19 mouse cellular contexts compared by ENCODE assay signal in the genomic region with DNA sequence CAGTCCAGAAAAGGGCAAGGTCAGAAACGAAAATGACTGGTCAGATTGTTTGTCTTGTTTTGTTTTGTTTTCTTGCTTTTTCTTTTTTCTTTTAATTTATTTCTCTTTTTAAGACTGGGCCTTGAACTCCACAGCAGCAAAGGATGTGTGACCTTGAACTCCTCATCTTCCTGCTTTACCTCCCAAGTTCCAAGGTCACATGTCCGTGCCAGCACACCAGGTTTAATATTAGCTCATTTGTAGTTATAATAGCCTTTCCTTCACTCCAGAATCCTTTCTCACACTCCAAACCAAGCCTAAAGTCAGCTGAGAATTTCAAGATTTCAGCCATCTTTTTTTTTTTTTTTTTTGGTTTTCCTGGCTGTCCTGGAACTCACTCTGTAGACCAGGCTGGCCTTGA. TPM values are rescaled to one million over a fixed set of nuclear protein-coding genes. Genes with fewer than 3 reads are reported as not detected.
A peak's percentile ranks its signal among the peaks of the same experiment; 100 is the strongest.
DNase-seq lines count a peak whose midpoint lies in the region; ATAC-seq and TF ChIP-seq lines count a peak whose summit lies in the region.
"Had no signal": no experiment of that assay in that cellular context is flagged by ENCODE, and none has a peak within 500 bp of the region (broad histone marks: within the 10 kb centered on the region; RNA-seq: fewer than 3 reads in every experiment).

No protein-coding gene starts in this region.

- no peak overlapping the region for H3K4me3 ChIP-seq in kidney, adult 2 months (ENCODE audit: insufficient read depth, low read depth, low read length)
- H3K4me3 ChIP-seq in kidney, embryonic 14.5 days (ENCODE audit: low read length), result no peak overlapping the region

- no peaks in the 10 kb centered on the region for H3K27me3 ChIP-seq in kidney, adult 2 months (replicated peaks; ENCODE audit: control insufficient read depth, insufficient read depth, low read length)
- H3K27me3 ChIP-seq in kidney, embryonic 14.5 days (ENCODE audit: control insufficient read depth, insufficient read depth, low read length), result no peaks in the 10 kb centered on the region
- H3K27me3 ChIP-seq: CH12.LX, Patski had no signal

- H3K4me1 ChIP-seq in kidney, adult 2 months (ENCODE audit: control insufficient read depth, insufficient read depth, low read length), result peaks cover 11% of the 10 kb centered on the region; the same call in 1 of the 2 replicates
- H3K4me1 ChIP-seq in kidney, embryonic 14.5 days (ENCODE audit: control insufficient read depth, insufficient read depth, low read length), result no peaks in the 10 kb centered on the region

- WGBS in kidney, adult 2 months, result 28% methylated on average over 2 of the region's 2 CpGs
- 49% methylated on average over 2 of the region's 2 CpGs for WGBS in kidney, embryonic 14.5 days

- H3K9ac ChIP-seq in kidney, embryonic 14.5 days (ENCODE audit: low read depth, low read length), result no peak overlapping the region

- H3K27ac ChIP-seq in kidney, adult 2 months (ENCODE audit: insufficient read depth, low read depth, low read length), result no peak overlapping the region
- H3K27ac ChIP-seq in kidney, embryonic 14.5 days (ENCODE audit: low read depth, low read length), result no peak overlapping the region

- no peaks in the 10 kb centered on the region for H3K9me3 ChIP-seq in kidney, embryonic 14.5 days (ENCODE audit: control insufficient read depth, low read length)
- H3K9me3 ChIP-seq: G1E had no signal

- no peak for TF ChIP-seq POLR2A in kidney, adult 2 months (IDR thresholded peaks at IDR 0.05; ENCODE audit: low read depth, low read length)

- H3K4me2 ChIP-seq in kidney, embryonic 14.5 days (replicated peaks; ENCODE audit: low read depth, low read length), result no peak overlapping the region

- no peak for TF ChIP-seq CTCF in kidney, adult 2 months (conservative IDR thresholded peaks at IDR 0.05; ENCODE audit: insufficient read depth, insufficient read length, low read depth, low read length)

- ATAC-seq in kidney, embryonic 14.5 days (ENCODE audit: low FRiP score, low TSS enrichment), result no peak
- ATAC-seq: activated CD4-positive, CD25-positive, alpha-beta regulatory T cell, adult 4 months; CD4-positive, CD25-positive, alpha-beta regulatory T cell, adult 4 months; Patski had no signal

- DNase-seq in kidney, adult 2 months, result peak; percentile 68
- peak; percentile 72 for DNase-seq in kidney, adult 9 months
- no peak for DNase-seq in kidney, postnatal 10 days
- DNase-seq: adrenal gland, adult 2 months; adrenal gland, adult 8-10 months; adrenal gland, postnatal 10 days; adrenal gland, postnatal 14 days; adrenal gland, postnatal 25 days; adrenal gland, postnatal 36 days; B cell, adult 2 months; cerebellum, adult 11 months; cerebellum, adult 11-12 months; cerebellum, adult 18-20 months had no signal

- H3K36me3 ChIP-seq in kidney, adult 2 months (ENCODE audit: control insufficient read depth, insufficient read depth, low read length), result no peaks in the 10 kb centered on the region
- no peaks in the 10 kb centered on the region for H3K36me3 ChIP-seq in kidney, embryonic 14.5 days (ENCODE audit: control insufficient read depth, insufficient read depth, low read length)
- H3K36me3 ChIP-seq: G1E had no signal

RNA-seq across cellular contexts. Expression of a gene that starts 35.8 kb away (rescaled TPM):
- 13.3 and 14.8 TPM in 2 replicates for polyA plus RNA-seq in kidney, adult 2 months (2012; rRNA removed)
- 33.9 and 51.3 TPM in 2 replicates for polyA plus RNA-seq in kidney, embryonic 14.5 days (2014; fragmentation: Nextera tagmentation; extraction: Ambion mirVana)
